Mouse (Mus musculus): Measurements from ENCODE around the gene Aqp2. TPM values are rescaled to one million over a fixed set of nuclear protein-coding genes. Genes with fewer than 3 reads are reported as not detected.

The Aqp2 gene
- total and polyA plus RNA-seq, 3 experiments = not detected

DNA sequence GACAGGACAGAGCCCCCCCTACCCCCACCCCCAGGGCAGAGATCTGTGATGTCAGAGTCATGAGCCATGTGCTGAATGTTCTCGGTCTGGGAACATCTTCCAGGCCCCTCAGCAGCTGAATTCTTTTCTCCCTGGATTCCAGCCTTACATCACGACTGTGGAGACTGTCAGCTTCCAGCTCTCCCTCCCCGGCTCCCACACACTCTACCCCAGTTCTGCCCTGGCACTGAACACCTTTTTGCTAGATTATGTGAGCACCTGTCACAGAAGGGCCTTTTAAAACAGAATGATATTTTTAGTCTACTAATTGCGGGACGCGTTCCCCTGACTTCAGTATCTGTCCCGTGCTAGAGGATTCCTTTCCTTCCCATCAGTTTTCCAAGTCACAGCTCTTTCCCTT, 32.7 kb downstream of the Aqp2 start:
- Histone ChIP-seq H3K9ac (ENCODE audit: control insufficient read depth, low read depth, low read length, poor library complexity, severe bottlenecking) (no peak overlapping the region), H3K27me3 (ENCODE audit: control insufficient read depth in 1 of 2, insufficient read depth in 2 of 2, low read length in 2 of 2) (peaks cover 1 to 13% of the 10 kb centered on the region in 2 experiments), H3K4me1 (ENCODE audit: control insufficient read depth in 1 of 2, insufficient read depth in 2 of 2, low read length in 2 of 2) (peaks cover 0 to 14% of the 10 kb centered on the region in 2 experiments; a peak in 3 of 4 replicates), H3K36me3 (ENCODE audit: control insufficient read depth in 1 of 2, insufficient read depth in 2 of 2, low read length in 2 of 2) (peaks cover 0 to 11% of the 10 kb centered on the region in 2 experiments; a peak in 2 of 4 replicates), H3K4me3 (ENCODE audit: control insufficient read depth in 1 of 2, insufficient read depth in 1 of 2, low read depth in 2 of 2, low read length in 2 of 2) (no peak overlapping the region), H3K9me3 (replicated peaks; ENCODE audit: insufficient read depth, low read length) (no peaks in the 10 kb centered on the region), H3K27ac (ENCODE audit: control insufficient read depth, low read depth, low read length) (no peak overlapping the region), H3K79me2 (ENCODE audit: control insufficient read depth, insufficient read depth, low read length, poor library complexity) (no peaks in the 10 kb centered on the region)
- no peak for DNase-seq (ENCODE audit: low read depth, low spot score)
- TF ChIP-seq ETS1 (IDR thresholded peaks at IDR 0.05; ENCODE audit: low read depth, low read length) (no peak), TBP (IDR thresholded peaks at IDR 0.05; ENCODE audit: low read depth, low read length) (no peak), UBTF (IDR thresholded peaks at IDR 0.05; ENCODE audit: borderline replicate concordance, insufficient read depth, low read depth, low read length) (no peak), POLR2AphosphoS2 (IDR thresholded peaks at IDR 0.05; ENCODE audit: low read length) (no peak), USF2 (IDR thresholded peaks at IDR 0.05; ENCODE audit: borderline replicate concordance in 1 of 2, insufficient read depth in 1 of 2, low read depth in 1 of 2, low read length in 2 of 2) (no peak), MXI1 (IDR thresholded peaks at IDR 0.05; ENCODE audit: low read depth, low read length) (no peak)

DNA sequence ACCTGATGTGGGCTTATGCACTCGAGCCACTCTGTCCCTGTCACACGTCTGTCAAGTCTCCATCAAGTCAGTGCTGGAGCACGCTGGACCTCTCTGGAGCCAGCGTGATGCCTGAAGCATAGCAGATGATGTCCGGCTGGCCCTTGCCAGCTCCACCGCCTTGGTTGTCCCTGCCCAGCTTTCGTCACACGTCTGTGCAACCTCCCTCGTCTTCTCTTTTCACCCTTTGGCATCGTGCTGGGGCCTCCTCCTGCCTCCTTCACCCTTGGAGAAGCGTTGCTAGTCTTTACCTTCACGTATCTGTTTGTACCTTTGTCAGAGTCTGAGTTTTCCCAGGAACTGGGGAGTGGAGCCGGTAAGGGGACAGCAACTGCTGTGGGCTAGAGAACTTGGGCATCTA, 35.4 kb downstream of the Aqp2 start:
- H3K4me3 ChIP-seq (ENCODE audit: control insufficient read depth in 1 of 2, insufficient read depth in 1 of 2, low read depth in 2 of 2, low read length in 2 of 2) = no peak overlapping the region
- DNase-seq (ENCODE audit: low read depth, low spot score) = no peak
- H3K79me2 ChIP-seq (ENCODE audit: control insufficient read depth, insufficient read depth, low read length, poor library complexity) = no peaks in the 10 kb centered on the region

DNA sequence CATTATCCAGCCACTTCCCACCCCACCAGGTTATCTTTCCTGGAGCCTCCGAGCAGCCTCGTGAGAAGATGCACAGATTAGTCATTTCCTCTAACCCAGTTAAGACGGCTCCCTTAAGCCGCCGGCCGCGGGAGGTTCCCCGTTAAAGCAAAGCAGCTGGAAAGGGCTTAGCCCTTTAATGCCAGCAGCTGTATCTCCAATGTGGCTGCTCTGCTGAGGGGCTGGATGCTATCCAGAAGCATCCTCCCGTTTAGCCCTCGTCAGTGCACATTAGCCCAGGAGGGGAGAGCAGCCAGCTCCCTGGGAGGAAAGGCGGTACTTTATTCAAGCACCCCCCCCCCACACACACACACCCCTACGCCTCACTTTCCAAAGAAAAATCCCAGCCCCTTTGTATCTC, 35.9 kb downstream of the Aqp2 start:
- peaks cover 1 to 13% of the 10 kb centered on the region in 2 experiments for H3K27me3 ChIP-seq (ENCODE audit: control insufficient read depth in 1 of 2, insufficient read depth in 2 of 2, low read length in 2 of 2)
- no peak overlapping the region for H3K9ac ChIP-seq (ENCODE audit: control insufficient read depth, low read depth, low read length, poor library complexity, severe bottlenecking)
- H3K4me3 ChIP-seq (ENCODE audit: control insufficient read depth in 1 of 2, insufficient read depth in 1 of 2, low read depth in 2 of 2, low read length in 2 of 2) = no peak overlapping the region
- TF ChIP-seq TAL1 (IDR thresholded peaks at IDR 0.05; ENCODE audit: low read length) (no peak), TBP (IDR thresholded peaks at IDR 0.05; ENCODE audit: low read depth, low read length) (peak; percentile 64)
- no peaks in the 10 kb centered on the region for H3K4me1 ChIP-seq (ENCODE audit: control insufficient read depth in 1 of 2, insufficient read depth in 2 of 2, low read length in 2 of 2)
- H3K9me3 ChIP-seq (replicated peaks; ENCODE audit: insufficient read depth, low read length) = no peaks in the 10 kb centered on the region
- H3K27ac ChIP-seq (ENCODE audit: control insufficient read depth, low read depth, low read length) = no peak overlapping the region
- H3K36me3 ChIP-seq (ENCODE audit: control insufficient read depth in 1 of 2, insufficient read depth in 2 of 2, low read length in 2 of 2) = no peaks in the 10 kb centered on the region
- H3K79me2 ChIP-seq (ENCODE audit: control insufficient read depth, insufficient read depth, low read length, poor library complexity) = no peaks in the 10 kb centered on the region
- no peak for DNase-seq (ENCODE audit: low read depth, low spot score)

More for the DNA sequence above, 35.4 kb downstream of the Aqp2 start:
- H3K27me3 ChIP-seq (ENCODE audit: control insufficient read depth in 1 of 2, insufficient read depth in 2 of 2, low read length in 2 of 2) = peaks cover 1 to 13% of the 10 kb centered on the region in 2 experiments
- H3K27ac ChIP-seq (ENCODE audit: control insufficient read depth, low read depth, low read length) = no peak overlapping the region
- no peaks in the 10 kb centered on the region for H3K9me3 ChIP-seq (replicated peaks; ENCODE audit: insufficient read depth, low read length)
- H3K36me3 ChIP-seq (ENCODE audit: control insufficient read depth in 1 of 2, insufficient read depth in 2 of 2, low read length in 2 of 2) = no peaks in the 10 kb centered on the region
- H3K9ac ChIP-seq (ENCODE audit: control insufficient read depth, low read depth, low read length, poor library complexity, severe bottlenecking) = no peak overlapping the region
- no peaks in the 10 kb centered on the region for H3K4me1 ChIP-seq (ENCODE audit: control insufficient read depth in 1 of 2, insufficient read depth in 2 of 2, low read length in 2 of 2)
- TF ChIP-seq E2F4 (IDR thresholded peaks at IDR 0.05; ENCODE audit: borderline replicate concordance, low read depth, low read length) (no peak), GATA1 (IDR thresholded peaks at IDR 0.05; ENCODE audit: low read depth, low read length) (no peak), MAX (IDR thresholded peaks at IDR 0.05; ENCODE audit: low read length) (no peak), MAFK (IDR thresholded peaks at IDR 0.05; ENCODE audit: borderline replicate concordance, low read depth, low read length) (no peak), ELF1 (IDR thresholded peaks at IDR 0.05; ENCODE audit: low read depth, low read length) (no peak), RCOR1 (IDR thresholded peaks at IDR 0.05; ENCODE audit: low read depth, low read length) (no peak), MYC (IDR thresholded peaks at IDR 0.05; ENCODE audit: low read depth, low read length) (no peak), POLR2AphosphoS2 (IDR thresholded peaks at IDR 0.05; ENCODE audit: low read length) (no peak), ETS1 (IDR thresholded peaks at IDR 0.05; ENCODE audit: low read depth, low read length) (no peak), TAL1 (IDR thresholded peaks at IDR 0.05; ENCODE audit: low read length) (no peak), SIN3A (IDR thresholded peaks at IDR 0.05; ENCODE audit: low read length) (no peak), BHLHE40 (IDR thresholded peaks at IDR 0.05; ENCODE audit: borderline replicate concordance, low read depth, low read length) (no peak), JUND (IDR thresholded peaks at IDR 0.05; ENCODE audit: low read depth, low read length) (no peak), KAT2A (conservative IDR thresholded peaks at IDR 0.05; ENCODE audit: low read depth, low read length) (no peak), CHD1 (IDR thresholded peaks at IDR 0.05; ENCODE audit: low read depth, low read length) (no peak), SMC3 (IDR thresholded peaks at IDR 0.05; ENCODE audit: low read depth, low read length) (no peak)
